Mouse (Mus musculus) cortical plate, adult 2 months (tissue): Measurements from ENCODE around the gene Ube4b.

Experiments used
- CTCF ChIP-seq: fragments of 200-500 bp; IDR thresholded peaks from 2 replicates; pipeline ENCODE4 v1.5.1; 2011; ENCODE audit warnings: mild to moderate bottlenecking, control low read depth, low read length; ENCODE audit not compliant: insufficient read depth; ENCODE audit errors: extremely low read depth
- POLR2A ChIP-seq: fragments of 200-500 bp; IDR thresholded peaks from 2 replicates; pipeline ENCODE4 v1.6.1; 2011; ENCODE audit warnings: mild to moderate bottlenecking, low read length, control low read depth; ENCODE audit not compliant: insufficient read depth; ENCODE audit errors: extremely low read depth

DNA sequence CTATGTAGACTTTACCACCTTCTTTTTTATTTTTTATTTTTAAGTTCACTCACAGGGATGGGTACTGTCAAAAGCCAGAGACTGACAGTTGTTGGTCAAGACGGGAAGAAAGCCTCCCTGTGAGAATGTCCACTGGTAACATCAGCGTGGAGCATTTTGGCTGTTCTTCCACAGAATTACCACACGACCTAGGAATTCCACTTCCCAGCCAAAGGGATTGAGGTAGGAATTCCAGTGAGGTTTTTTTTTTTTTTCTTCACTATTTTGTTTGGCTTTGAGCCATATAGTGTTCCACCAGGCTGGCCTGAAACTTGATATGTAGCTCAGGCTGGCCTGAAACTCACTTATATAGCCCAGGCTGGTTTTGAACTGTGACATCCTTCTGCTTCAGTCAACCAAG is 15.9 kb upstream of the Ube4b start:
- TF ChIP-seq CTCF, result no peak
- no peak for TF ChIP-seq POLR2A
